Mouse (Mus musculus): Measurements from ENCODE around the gene Usp25.

DNA sequence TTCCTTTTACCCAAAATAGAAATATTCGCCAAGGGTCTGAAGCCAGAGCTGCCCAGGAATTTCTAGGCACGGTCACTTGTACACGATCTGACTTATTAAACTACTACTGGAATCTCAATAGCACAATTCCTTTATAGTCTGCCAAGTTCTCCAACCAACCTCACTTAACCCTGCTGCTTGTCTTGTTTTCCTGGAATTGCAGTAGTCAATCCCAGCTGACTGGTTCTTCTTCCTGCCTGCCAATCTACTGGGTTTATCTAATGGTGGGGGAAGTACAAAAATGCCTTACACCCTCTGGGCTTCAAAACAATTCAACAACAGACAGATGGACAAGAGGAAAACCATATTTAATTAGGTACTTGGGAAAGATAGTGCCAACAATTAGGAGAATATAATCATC lies 9.6 kb upstream of the Usp25 start:
- no peak for TF ChIP-seq CTCF (IDR thresholded peaks at IDR 0.05)
- no peak for TF ChIP-seq EP300 (IDR thresholded peaks at IDR 0.05)
